Comparison of ENCODE assay signal across 1 mouse cellular context in genomic region chr17:23850028-23850427, GRCm38 (mm10).
A peak's percentile ranks its signal among the peaks of the same experiment; 100 is the strongest.
TF ChIP-seq lines count a peak whose summit lies in the region.

No protein-coding gene starts in this region.

TF ChIP-seq in CH12.LX, 34 proteins besides CTCF, POLR2A, EP300 and RAD21:
- TF ChIP-seq SMC3 (IDR thresholded peaks at IDR 0.05; ENCODE audit: low read depth, low read length) (peak; percentile 52), ETS1 (conservative IDR thresholded peaks at IDR 0.05; ENCODE audit: low read depth, low read length) (no peak), ZNF384 (IDR thresholded peaks at IDR 0.05; ENCODE audit: low read depth, low read length) (no peak), PAX5 (IDR thresholded peaks at IDR 0.05; ENCODE audit: low read length) (no peak), SIN3A (IDR thresholded peaks at IDR 0.05; ENCODE audit: low read length) (no peak), GABPA (IDR thresholded peaks at IDR 0.05; ENCODE audit: insufficient replicate concordance, low read depth, low read length) (no peak), MEF2A (IDR thresholded peaks at IDR 0.05; ENCODE audit: borderline replicate concordance, low read depth, low read length) (no peak)
